Mouse (Mus musculus): ENCODE results near the gene Reg1.
"Not testable (repeated sequence)": the region's sequence is repeated elsewhere in the genome, so short reads cannot be mapped to it uniquely, and the experiment has no call there.

The Reg1 gene

GRCm38 (mm10) chr6:78422411-78422810 is at the start of gene Reg1:
Gene Reg1 (plus strand): TSS chr6:78422711.
- DNase-seq (ENCODE audit: low spot score in 2 of 2) = not testable (repeated sequence)

GRCm38 (mm10) chr6:78378765-78379164 is 43.7 kb upstream of the Reg1 start, which contains the start of gene Reg3d:
Gene Reg3d (minus strand): TSS chr6:78378865.
- DNase-seq (ENCODE audit: low spot score in 2 of 2) = no peak

- no peak for DNase-seq (ENCODE audit: low spot score in 2 of 2)
Observed at GRCm38 (mm10) chr6:78380409-78380808, 42.1 kb upstream of the Reg1 start, which contains the start of gene Reg3a. Gene Reg3a (plus strand): TSS chr6:78380709.

GRCm38 (mm10) chr6:78385609-78386008 is 36.9 kb upstream of the Reg1 start:
- no peak for DNase-seq (ENCODE audit: low spot score in 2 of 2)

GRCm38 (mm10) chr6:78395323-78395722 is 27.2 kb upstream of the Reg1 start, which contains the start of gene Reg2:
Gene Reg2 (plus strand): TSS chr6:78395623.
- DNase-seq (ENCODE audit: low spot score in 2 of 2) = not testable (repeated sequence)

GRCm38 (mm10) chr6:78425497-78425896 is 3.0 kb downstream of the Reg1 start:
- no peak for DNase-seq (ENCODE audit: low spot score in 2 of 2)

- DNase-seq (ENCODE audit: low spot score in 2 of 2) = no peak
Observed at GRCm38 (mm10) chr6:78447202-78447601, 24.7 kb downstream of the Reg1 start.

- no peak for DNase-seq (ENCODE audit: low spot score in 2 of 2)
Observed at GRCm38 (mm10) chr6:78448409-78448808, 25.9 kb downstream of the Reg1 start.

GRCm38 (mm10) chr6:78452804-78453203 is 30.3 kb downstream of the Reg1 start:
- no peak for DNase-seq (ENCODE audit: low spot score in 2 of 2)

- DNase-seq (ENCODE audit: low spot score in 2 of 2) = no peak
Observed at GRCm38 (mm10) chr6:78460191-78460825, 37.8 kb downstream of the Reg1 start.

GRCm38 (mm10) chr6:78462360-78462759 is 39.8 kb downstream of the Reg1 start:
- no peak for DNase-seq (ENCODE audit: low spot score in 2 of 2)

GRCm38 (mm10) chr6:78463266-78463665 is 40.8 kb downstream of the Reg1 start:
- no peak for DNase-seq (ENCODE audit: low spot score in 2 of 2)

- no peak for DNase-seq (ENCODE audit: low spot score in 2 of 2)
Observed at GRCm38 (mm10) chr6:78468772-78469171, 46.3 kb downstream of the Reg1 start, which contains the start of gene Reg3g. Gene Reg3g (minus strand): TSS chr6:78468872.

GRCm38 (mm10) chr6:78469287-78469686 is 46.8 kb downstream of the Reg1 start:
- no peak for DNase-seq (ENCODE audit: low spot score in 2 of 2)
